Mouse (Mus musculus): Measurements from ENCODE around the gene Cuedc2.

Cuedc2 gene

GRCm38 (mm10) chr19:46321101-46321943, 17.2 kb downstream of the Cuedc2 start:
- DNase-seq (ENCODE audit: low spot score), result no peak

- no peak for DNase-seq (ENCODE audit: low spot score)
Observed at GRCm38 (mm10) chr19:46320076-46320785, 18.3 kb downstream of the Cuedc2 start.

DNA sequence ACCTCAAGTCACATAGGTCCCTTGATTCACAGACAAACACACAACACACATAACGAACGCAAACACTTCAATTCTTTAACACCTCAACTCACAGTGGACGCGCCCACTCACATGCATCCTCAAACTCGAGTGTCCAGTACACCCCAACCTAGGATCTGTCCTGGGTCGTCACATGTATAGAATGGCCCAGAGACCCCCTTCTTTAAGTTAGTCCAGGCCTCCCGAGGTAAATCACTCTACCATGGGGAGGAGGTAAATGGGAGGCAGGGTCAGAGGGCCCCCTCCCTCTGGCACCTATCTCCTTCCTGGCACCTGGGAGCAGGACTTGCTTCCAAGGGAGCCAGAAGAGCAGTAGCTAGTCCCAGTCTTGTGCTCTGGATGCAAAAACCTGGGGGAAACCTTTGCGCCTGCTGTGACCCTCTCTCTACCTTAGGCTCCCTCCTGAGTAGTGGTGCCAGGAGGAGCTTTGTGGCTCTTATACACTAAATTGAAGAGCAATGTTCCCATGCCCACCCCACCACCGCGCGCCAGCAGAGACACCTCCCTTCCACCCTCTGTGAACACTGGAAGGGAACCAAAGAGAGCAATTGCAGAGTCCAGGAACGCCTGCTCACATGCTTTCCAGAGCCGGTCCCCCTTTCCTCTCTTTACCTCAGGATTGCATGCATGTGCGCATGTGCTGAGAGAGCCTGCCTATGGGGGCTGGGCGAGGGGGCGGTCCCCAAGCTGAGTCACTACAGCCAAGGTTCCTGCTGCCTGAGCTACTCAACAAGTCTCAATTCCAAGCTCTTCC, 19.7 kb downstream of the Cuedc2 start:
- no peak for DNase-seq (ENCODE audit: low spot score)

- DNase-seq (ENCODE audit: low spot score), result peak; percentile 35
Observed at GRCm38 (mm10) chr19:46318031-46318471, 20.5 kb downstream of the Cuedc2 start.

DNA sequence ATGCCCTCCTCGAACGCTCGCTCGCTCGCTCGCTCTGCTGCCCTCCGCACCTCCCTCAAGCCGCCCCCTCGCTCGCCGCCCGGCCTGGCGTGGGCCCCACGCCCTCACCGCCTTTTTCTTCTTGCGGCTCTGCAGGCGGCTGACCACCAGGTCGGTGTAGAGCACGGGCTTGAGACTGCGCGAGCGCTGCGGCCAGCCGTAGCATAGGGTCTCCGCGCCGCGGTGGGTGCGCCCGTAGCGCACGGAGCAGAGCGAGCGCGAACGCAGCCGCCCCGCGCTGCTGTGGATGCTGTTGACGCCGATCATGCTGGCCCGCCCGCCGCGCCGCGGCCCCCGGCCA, 21.0 kb downstream of the Cuedc2 start:
- no peak for DNase-seq (ENCODE audit: low spot score)

DNA sequence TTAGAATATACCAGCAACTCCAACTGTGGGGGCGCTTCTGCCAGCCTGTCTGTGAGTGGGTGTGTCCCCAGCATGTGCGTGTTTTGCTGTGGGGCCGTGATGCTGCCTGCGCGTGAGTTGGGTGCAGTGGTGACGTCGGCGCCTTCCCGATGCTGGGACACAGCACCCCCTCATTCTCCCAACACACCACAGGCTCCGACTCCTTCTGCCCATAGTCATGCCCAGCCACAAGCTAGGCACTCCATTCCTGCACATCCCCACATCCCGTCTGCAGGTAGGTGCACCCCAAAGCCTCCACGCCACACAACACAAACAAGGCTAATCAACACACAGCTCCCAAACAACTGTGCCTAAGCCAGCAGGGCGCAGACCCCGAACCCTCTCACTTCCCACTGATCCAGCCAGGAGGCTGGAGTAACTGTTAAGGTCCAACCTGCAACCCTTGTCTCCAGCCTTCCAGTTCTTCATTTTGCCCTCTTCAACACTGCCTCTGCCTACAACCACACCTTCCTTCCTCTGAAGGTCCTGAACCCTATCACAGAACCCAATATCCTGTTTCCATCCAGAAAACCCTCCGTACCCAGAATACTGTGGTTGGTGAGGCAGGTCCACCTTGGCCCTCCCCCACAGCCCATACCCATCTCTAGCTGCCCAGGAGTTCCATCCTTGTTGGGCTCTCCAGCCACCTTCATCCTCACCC, 21.5 kb downstream of the Cuedc2 start:
- DNase-seq (ENCODE audit: low spot score), result no peak

DNA sequence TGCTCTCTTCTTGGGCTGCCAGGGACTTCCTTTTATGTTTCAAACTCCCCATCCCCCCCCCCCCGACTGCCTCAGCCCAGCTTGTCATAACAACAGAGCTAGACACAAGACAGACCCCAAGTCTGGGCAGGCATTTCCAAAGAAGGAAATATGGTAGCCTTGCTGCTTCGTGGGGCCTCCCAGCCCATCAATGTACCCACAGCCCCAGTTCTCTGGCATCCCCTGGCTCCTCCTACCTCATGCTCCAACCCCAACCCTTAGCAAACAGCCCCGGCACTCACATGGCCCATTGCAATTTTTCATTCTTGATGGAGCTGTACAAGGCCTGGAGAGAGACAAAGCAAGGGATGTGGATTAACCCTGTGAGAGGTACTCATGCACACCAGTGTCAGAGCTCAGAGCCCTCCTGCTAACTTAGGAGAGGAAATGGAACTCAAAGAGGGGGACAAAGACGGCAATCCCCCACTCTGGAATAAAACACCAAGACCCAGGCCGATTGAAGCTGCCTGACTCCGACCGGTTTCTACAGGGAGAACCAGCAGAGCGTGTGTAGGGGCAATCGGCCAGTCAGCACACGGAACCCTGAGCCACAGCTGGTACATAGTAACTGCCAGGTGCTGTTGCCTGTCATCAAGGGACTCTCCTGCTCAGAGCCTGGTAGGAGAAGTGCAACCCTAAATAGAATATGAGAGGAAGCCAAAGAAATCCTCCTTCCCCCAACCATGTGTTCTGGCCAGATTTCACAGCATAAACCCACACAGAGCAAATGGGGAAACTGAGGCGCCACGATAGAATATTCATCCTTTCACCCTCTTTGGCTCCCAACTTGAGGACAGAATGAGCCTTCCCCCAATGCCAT, 22.5 kb downstream of the Cuedc2 start:
- no peak for DNase-seq (ENCODE audit: low spot score)

DNA sequence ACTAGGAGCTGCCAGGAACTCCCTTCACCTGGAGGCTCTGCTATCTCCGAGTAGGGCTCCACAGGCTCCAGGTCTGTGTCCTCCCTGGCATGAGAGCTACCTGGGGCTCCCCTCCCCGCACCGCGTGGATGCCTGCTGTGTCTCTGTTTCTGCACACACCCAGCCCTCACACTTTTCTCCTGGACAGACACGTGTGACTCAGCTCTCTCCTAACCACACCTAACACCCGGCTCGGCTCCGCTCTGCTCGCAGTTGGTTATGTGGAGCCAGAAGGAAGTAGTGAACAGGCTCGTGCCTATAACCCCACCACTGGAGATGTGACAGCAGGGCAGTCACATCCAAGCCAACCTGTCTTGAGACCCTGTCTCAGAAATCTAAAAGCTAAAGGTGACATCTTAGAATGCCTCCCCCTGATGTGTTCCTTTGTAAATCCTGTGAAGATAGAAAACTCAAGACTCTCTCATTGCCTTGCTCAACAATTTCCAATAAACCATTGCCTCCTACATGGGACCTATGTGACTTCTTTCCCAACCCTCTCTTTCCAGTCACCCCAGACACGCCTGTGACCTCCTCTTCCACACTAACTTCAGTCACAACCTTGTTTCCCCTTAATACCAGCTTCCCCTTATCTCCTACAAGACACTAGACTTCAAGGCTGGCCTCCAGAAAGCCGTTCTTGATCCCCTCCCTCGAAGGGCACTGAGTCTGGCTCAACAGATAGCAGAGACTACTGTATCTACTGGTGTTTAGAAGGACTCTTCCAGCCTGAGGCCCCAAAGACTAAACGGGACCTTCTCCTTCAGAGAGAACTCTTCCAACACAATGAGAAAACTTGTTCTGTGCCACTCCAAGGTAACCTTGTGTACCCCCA, 23.4 kb downstream of the Cuedc2 start:
- DNase-seq (ENCODE audit: low spot score), result no peak

DNA sequence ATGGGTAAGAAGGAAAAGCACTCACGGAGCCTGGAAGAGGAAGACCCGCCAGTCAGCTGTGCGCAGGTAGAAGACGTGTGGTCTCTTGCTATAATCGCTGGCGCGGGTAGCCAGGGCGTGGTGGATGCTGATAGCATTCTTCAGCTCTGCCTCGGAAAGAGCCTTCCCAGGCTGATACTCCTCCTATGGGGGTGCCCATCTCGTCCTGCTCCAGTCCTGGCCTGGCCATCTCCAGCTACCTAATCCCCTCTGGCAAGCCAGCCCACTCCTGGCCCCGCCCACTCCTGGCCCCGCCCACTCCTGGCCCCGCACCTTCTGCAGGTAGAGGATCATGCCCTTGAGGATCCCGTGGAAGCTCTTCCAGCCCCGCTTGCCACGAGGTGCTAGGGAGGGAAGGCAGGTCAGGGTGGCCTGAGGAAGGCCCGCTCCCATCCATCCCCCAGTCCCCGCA, 24.3 kb downstream of the Cuedc2 start:
- no peak for DNase-seq (ENCODE audit: low spot score)

DNA sequence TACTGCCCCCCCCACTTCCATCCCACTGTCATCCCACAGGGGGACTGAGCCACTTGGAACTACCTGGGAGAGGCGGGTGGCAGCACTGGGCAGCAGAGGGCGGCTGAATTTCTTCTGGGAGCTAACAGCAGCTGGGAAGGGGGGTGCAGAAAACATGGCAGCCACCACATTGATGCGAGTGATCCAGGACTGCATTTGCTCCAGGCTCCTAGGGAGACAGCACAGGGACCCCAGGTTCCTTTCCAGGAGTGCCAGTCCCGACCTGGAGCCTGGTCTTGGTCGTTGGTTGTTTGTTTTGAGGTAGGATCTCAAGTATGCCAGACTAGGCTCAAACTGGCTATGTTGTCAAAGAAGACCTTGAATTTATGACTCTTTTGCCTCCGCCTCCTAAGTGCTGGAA, 24.9 kb downstream of the Cuedc2 start:
- no peak for DNase-seq (ENCODE audit: low spot score)

GRCm38 (mm10) chr19:46313116-46313515, 25.4 kb downstream of the Cuedc2 start:
- no peak for DNase-seq (ENCODE audit: low spot score)

DNA sequence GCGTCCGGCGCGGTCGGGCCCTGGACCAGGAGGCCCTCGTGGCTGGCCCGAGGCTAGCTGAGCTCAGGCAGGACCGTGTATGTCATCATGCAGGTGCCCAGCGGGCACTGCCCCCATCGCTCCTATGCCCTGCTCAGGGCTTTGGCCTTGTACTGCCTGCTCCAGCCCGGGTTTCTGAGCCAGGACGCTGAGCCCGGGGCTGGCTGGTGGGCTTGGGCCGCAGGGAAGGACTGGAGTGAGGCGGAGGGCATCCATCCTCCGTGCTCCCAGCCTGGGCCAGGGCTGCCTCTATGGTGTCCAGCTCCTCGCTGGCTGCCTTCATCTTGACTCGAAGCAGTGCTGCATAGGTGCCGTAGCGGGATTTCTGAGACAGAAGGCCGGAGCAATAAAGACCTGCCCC, 25.9 kb downstream of the Cuedc2 start:
- no peak for DNase-seq (ENCODE audit: low spot score)

- no peak for DNase-seq (ENCODE audit: low spot score)
Observed at GRCm38 (mm10) chr19:46311341-46311740, 27.2 kb downstream of the Cuedc2 start.

DNA sequence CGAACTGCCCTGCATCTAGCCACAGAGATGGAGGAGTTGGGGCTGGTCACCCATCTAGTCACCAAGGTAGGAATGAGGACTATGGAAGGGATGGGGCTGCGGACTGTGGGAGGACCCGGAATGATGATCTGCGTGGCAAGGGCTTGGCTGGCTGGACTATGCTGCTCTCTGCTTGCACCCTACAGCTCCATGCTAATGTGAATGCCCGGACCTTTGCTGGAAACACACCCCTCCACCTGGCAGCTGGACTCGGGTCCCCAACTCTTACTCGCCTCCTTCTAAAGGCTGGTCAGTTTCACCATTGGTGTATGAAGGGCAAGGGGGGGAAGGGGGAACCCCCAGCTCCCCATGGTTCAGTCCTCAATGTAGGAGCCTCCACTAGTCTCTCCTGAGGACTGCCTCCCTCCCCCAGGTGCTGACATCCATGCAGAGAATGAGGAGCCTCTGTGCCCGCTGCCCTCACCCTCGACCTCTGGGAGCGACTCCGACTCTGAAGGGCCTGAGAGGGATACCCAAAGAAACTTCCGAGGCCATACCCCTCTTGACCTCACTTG, 28.1 kb downstream of the Cuedc2 start:
- DNase-seq (ENCODE audit: low spot score), result no peak

GRCm38 (mm10) chr19:46309651-46310305, 28.7 kb downstream of the Cuedc2 start:
- no peak for DNase-seq (ENCODE audit: low spot score)

GRCm38 (mm10) chr19:46308706-46309435, 29.6 kb downstream of the Cuedc2 start:
- no peak for DNase-seq (ENCODE audit: low spot score)

DNA sequence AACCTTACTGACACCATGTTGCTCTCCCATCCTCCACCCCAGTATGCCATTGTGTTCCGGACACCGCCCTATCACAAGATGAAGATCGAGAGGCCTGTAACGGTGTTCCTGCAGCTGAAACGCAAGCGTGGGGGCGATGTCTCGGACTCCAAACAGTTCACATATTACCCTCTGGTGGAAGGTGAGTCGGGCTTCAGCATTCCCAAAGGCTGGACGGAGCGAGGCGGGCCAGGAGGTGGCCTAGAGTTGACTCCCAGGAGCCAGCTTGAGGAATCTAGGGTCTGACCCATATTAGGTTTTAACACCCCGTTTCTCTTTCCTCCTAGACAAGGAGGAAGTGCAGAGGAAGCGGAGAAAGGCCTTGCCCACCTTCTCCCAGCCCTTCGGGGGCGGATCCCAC, 30.2 kb downstream of the Cuedc2 start:
- no peak for DNase-seq (ENCODE audit: low spot score)

- no peak for DNase-seq (ENCODE audit: low spot score)
Observed at GRCm38 (mm10) chr19:46307781-46308180, 30.7 kb downstream of the Cuedc2 start.

Data from ovary, postnatal 10 days (tissue).